Mouse (Mus musculus): ENCODE measurements around the gene Zswim3.

GRCm38 (mm10) chr2:164769258-164770037 lies 35.5 kb upstream of the Zswim3 start, which contains the start of gene Ube2c:
- TF ChIP-seq POLR2A (IDR thresholded peaks at IDR 0.05; ENCODE audit: control insufficient read depth, extremely low read depth, insufficient read depth, low read length, poor library complexity) (no peak), CTCF (IDR thresholded peaks at IDR 0.05; ENCODE audit: borderline replicate concordance, control insufficient read depth, extremely low read depth, insufficient read depth, low read length, poor library complexity) (no peak)
